Mouse (Mus musculus) heart, adult 2 months (tissue): ENCODE measurements at regions not wholly inside any gene's neighbourhood (a gene's known extent, or its start where the extent isn't known, plus 50 kb on each side); places are given as distances from the start of the nearest gene placed in this dataset.

Experiments
- CTCF ChIP-seq: fragments of 200-600 bp; IDR thresholded peaks from 2 replicates; pipeline ENCODE4 v1.8.1; 2022; ENCODE audit warnings: antibody characterized with exemption, mild to moderate bottlenecking, moderate library complexity
- EP300 ChIP-seq: fragments of 200-500 bp; IDR thresholded peaks from 2 replicates; pipeline ENCODE4 v1.6.1; 2011; ENCODE audit warnings: low read depth, low read length, control low read depth; ENCODE audit not compliant: insufficient read depth
- POLR2A ChIP-seq: fragments of 200-500 bp; IDR thresholded peaks from 2 replicates; pipeline ENCODE4 v1.6.1; 2011; ENCODE audit warnings: mild to moderate bottlenecking, low read depth, low read length, control low read depth; ENCODE audit not compliant: insufficient read depth

GRCm38 (mm10) chr5:69794641-69795040, 202.5 kb upstream of the Gnpda2 start:
- TF ChIP-seq POLR2A (no peak), CTCF (no peak), EP300 (no peak)
